Comparison of ENCODE assay signal across 15 mouse cellular contexts in the genomic region with DNA sequence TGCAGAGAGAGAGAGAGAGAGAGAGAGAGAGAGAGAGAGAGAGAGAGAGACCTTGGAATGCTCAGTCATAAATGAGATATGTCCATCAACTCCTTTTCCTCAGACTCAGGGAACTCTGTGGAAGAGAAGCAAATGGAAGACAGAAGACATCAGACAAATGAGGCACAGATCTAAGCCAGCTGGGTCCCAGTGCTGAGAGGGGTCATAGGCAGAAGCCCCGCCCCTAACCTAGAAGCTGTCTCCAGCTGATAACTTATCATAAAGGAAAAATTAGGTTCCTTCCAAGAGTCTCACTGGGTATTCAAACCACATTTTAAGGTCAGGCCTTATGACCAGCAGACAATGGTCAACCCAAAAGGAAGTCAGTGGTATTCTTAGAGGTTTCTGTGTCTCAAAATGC.
"Had no signal": no experiment of that assay in that cellular context is flagged by ENCODE, and none has a peak within 500 bp of the region (broad histone marks: within the 10 kb centered on the region; RNA-seq: fewer than 3 reads in every experiment).

No protein-coding gene starts in this region.

- H3K36me3 ChIP-seq: intestine, embryonic 15.5 days; limb, embryonic 12.5 days; limb, embryonic 15.5 days; liver, embryonic 15.5 days had no signal

- H3K4me1 ChIP-seq: intestine, embryonic 15.5 days; limb, embryonic 12.5 days; limb, embryonic 15.5 days; liver, embryonic 15.5 days had no signal

- H3K4me2 ChIP-seq: intestine, embryonic 15.5 days; limb, embryonic 12.5 days; limb, embryonic 15.5 days; liver, embryonic 15.5 days; midbrain, embryonic 11.5 days had no signal

- H3K27me3 ChIP-seq: limb, embryonic 12.5 days; limb, embryonic 15.5 days; liver, embryonic 15.5 days had no signal

- H3K9me3 ChIP-seq: intestine, embryonic 15.5 days; limb, embryonic 12.5 days; limb, embryonic 15.5 days; liver, embryonic 15.5 days had no signal

- DNase-seq: kidney, adult 11 months; kidney, adult 8-10 months; kidney, postnatal 10 days; left cerebral cortex, postnatal 4 days; lung, adult 2 months; lung, postnatal 14 days; lung, postnatal 4 days; midbrain, embryonic 14.5 days; thymus, adult 18-20 months; thymus, postnatal 36 days had no signal

- ATAC-seq: intestine, embryonic 15.5 days had no signal

- H3K4me3 ChIP-seq: intestine, embryonic 15.5 days; limb, embryonic 12.5 days; limb, embryonic 15.5 days; liver, embryonic 15.5 days had no signal

- H3K9ac ChIP-seq: intestine, embryonic 15.5 days; limb, embryonic 12.5 days; limb, embryonic 15.5 days; liver, embryonic 15.5 days had no signal

- H3K27ac ChIP-seq: intestine, embryonic 15.5 days; limb, embryonic 12.5 days; limb, embryonic 15.5 days; liver, embryonic 15.5 days had no signal
